Mouse (Mus musculus) stomach, postnatal 0 days (tissue): ENCODE data around the gene Slc25a12. TPM values are rescaled to one million over a fixed set of nuclear protein-coding genes. Genes with fewer than 3 reads are reported as not detected.

Experiments
- ATAC-seq: fragments of 200-750 bp; cut with Nextera tagmentation; 2 replicates; pipeline ENCODE4 v1.8.0; 2017; ENCODE audit not compliant: low FRiP score, low TSS enrichment
- DNase-seq: peaks from one replicate; pipeline ENCODE4 v3.0.0-alpha.2; 2016; ENCODE audit warnings: low spot score
- H3K27ac ChIP-seq: fragments of 300-500 bp; sonication (generic); replicated peaks from 2 replicates; pipeline ENCODE4 v1.5.1; 2014; ENCODE audit warnings: mild to moderate bottlenecking, control low read depth
- H3K27me3 ChIP-seq: fragments of 300-500 bp; sonication (generic); 2 replicates; pipeline ENCODE4 v1.6.1; 2014; ENCODE audit warnings: low read length; ENCODE audit not compliant: control insufficient read depth, insufficient read depth
- H3K36me3 ChIP-seq: fragments of 300-500 bp; sonication (generic); 2 replicates; pipeline ENCODE4 v1.6.1; 2014; ENCODE audit warnings: low read length, mixed read lengths; ENCODE audit not compliant: control insufficient read depth, insufficient read depth
- H3K4me1 ChIP-seq: fragments of 300-500 bp; sonication (generic); replicated peaks from 2 replicates; pipeline ENCODE4 v1.6.1; 2014; ENCODE audit warnings: antibody characterized with exemption; ENCODE audit not compliant: control insufficient read depth, insufficient read depth
- H3K4me2 ChIP-seq: fragments of 300-500 bp; sonication (generic); replicated peaks from 2 replicates; pipeline ENCODE4 v1.6.1; 2014; ENCODE audit warnings: low read depth, mild to moderate bottlenecking, control low read depth, moderate library complexity
- H3K4me3 ChIP-seq: fragments of 300-500 bp; sonication (generic); 2 replicates; pipeline ENCODE4 v1.5.1; 2014; ENCODE audit warnings: low read depth, low read length, control low read depth
- H3K9ac ChIP-seq: fragments of 300-500 bp; sonication (generic); 2 replicates; pipeline ENCODE4 v1.6.1; 2014; ENCODE audit warnings: mild to moderate bottlenecking, low read length, control low read depth, mixed read lengths
- H3K9me3 ChIP-seq: fragments of 300-500 bp; sonication (generic); 2 replicates; pipeline ENCODE4 v1.6.1; 2016; ENCODE audit warnings: low read length; ENCODE audit not compliant: control insufficient read depth
- CTCF ChIP-seq: IDR thresholded peaks from 2 replicates; pipeline ENCODE4 v1.5.1; 2016; ENCODE audit warnings: antibody characterized with exemption, low read depth, mild to moderate bottlenecking, moderate library complexity
- EP300 ChIP-seq: optimal IDR thresholded peaks from 2 replicates; pipeline ENCODE3; 2016; ENCODE audit warnings: antibody characterized with exemption
- WGBS: fragments of 180-500 bp; shearing (Covaris S2); extraction: QIAGEN DNeasy Blood & Tissue Kit; methylation state at CpG from one replicate; pipeline ENCODE4 v1.1.7; 2014; 5-methylcytosine and 5-hydroxymethylcytosine counted together
- polyA plus RNA-seq: library from polyadenylated mRNA; unstranded; fragments of >200 nt; fragmentation: Nextera tagmentation; extraction: Ambion mirVana; gene quantifications from 2 replicates; pipeline ENCODE4 v1.2.1, GENCODE M21; 2015

The Slc25a12 gene
- polyA plus RNA-seq: 28.0 and 31.2 TPM in 2 replicates

- under 1% methylated on average over 57 of the region's 57 CpGs for WGBS
- Histone ChIP-seq H3K36me3 (no peaks in the 10 kb centered on the region), H3K9me3 (no peaks in the 10 kb centered on the region), H3K4me1 (no peaks in the 10 kb centered on the region), H3K4me3 (peak within 1 kb of the TSS; percentile 72), H3K27me3 (no peaks in the 10 kb centered on the region), H3K27ac (peak within 1 kb of the TSS; percentile 81), H3K4me2 (peak within 1 kb of the TSS; percentile 82), H3K9ac (peak within 1 kb of the TSS; percentile 76)
- peak; percentile 96 for ATAC-seq
- peak; percentile 89 for DNase-seq
- no peak for TF ChIP-seq CTCF
- no peak for TF ChIP-seq EP300
Measured at GRCm38 (mm10) chr2:71367125-71367880, at the start of gene Slc25a12. TSS of gene Slc25a12 (minus strand) at chr2:71367749.

- WGBS: 71% methylated on average over 1 of the region's 1 CpGs
- no peaks in the 10 kb centered on the region for H3K27me3 ChIP-seq
- TF ChIP-seq CTCF: no peak
- no peak for TF ChIP-seq EP300
- no peak overlapping the region for H3K4me2 ChIP-seq
- no peaks in the 10 kb centered on the region for H3K4me1 ChIP-seq
- ATAC-seq (no peak), DNase-seq (no peak)
- no peak overlapping the region for H3K4me3 ChIP-seq
- no peaks in the 10 kb centered on the region for H3K9me3 ChIP-seq
- no peak overlapping the region for H3K27ac ChIP-seq
- no peaks in the 10 kb centered on the region for H3K36me3 ChIP-seq
- H3K9ac ChIP-seq: no peak overlapping the region
Measured at GRCm38 (mm10) chr2:71405613-71406012, 38.1 kb upstream of the Slc25a12 start.

GRCm38 (mm10) chr2:71389864-71390263 lies 22.3 kb upstream of the Slc25a12 start:
- H3K27ac ChIP-seq: peak overlapping the region; percentile 88; the same call in 1 of the 2 replicates
- no peak for ATAC-seq
- WGBS: 51% methylated on average over 9 of the region's 9 CpGs

GRCm38 (mm10) chr2:71388951-71389763 lies 21.6 kb upstream of the Slc25a12 start, which contains the start of gene Hat1:
TSS of gene Hat1 (plus strand) at chr2:71388958.
- H3K4me1 ChIP-seq: no peaks in the 10 kb centered on the region
- no peaks in the 10 kb centered on the region for H3K36me3 ChIP-seq
- ATAC-seq (peak; percentile 99), DNase-seq (peak; percentile 97)
- H3K27ac ChIP-seq: peak within 1 kb of the TSS; percentile 88
- no peaks in the 10 kb centered on the region for H3K27me3 ChIP-seq
- peak within 1 kb of the TSS; percentile 86 for H3K4me3 ChIP-seq
- peak within 1 kb of the TSS; percentile 88 for H3K9ac ChIP-seq
- no peaks in the 10 kb centered on the region for H3K9me3 ChIP-seq
- TF ChIP-seq EP300: no peak
- TF ChIP-seq CTCF: no peak
- WGBS: 0% methylated on average over 51 of the region's 66 CpGs
- peak within 1 kb of the TSS; percentile 81 for H3K4me2 ChIP-seq

More at GRCm38 (mm10) chr2:71389864-71390263, 22.3 kb upstream of the Slc25a12 start:
- H3K36me3 ChIP-seq: no peaks in the 10 kb centered on the region
- no peaks in the 10 kb centered on the region for H3K4me1 ChIP-seq
- H3K9ac ChIP-seq: peak overlapping the region; percentile 88
- H3K4me2 ChIP-seq: peak overlapping the region; percentile 81
- H3K9me3 ChIP-seq: no peaks in the 10 kb centered on the region
- DNase-seq: no peak
- no peaks in the 10 kb centered on the region for H3K27me3 ChIP-seq
- H3K4me3 ChIP-seq: peak overlapping the region; percentile 86
- TF ChIP-seq CTCF (no peak), EP300 (no peak)

- no peak overlapping the region for H3K4me2 ChIP-seq
- no peak overlapping the region for H3K27ac ChIP-seq
- DNase-seq: no peak
- WGBS: 78% methylated on average over 6 of the region's 6 CpGs
- no peaks in the 10 kb centered on the region for H3K4me1 ChIP-seq
- no peak overlapping the region for H3K9ac ChIP-seq
- H3K9me3 ChIP-seq: no peaks in the 10 kb centered on the region
- no peaks in the 10 kb centered on the region for H3K36me3 ChIP-seq
- ATAC-seq: no peak
- no peaks in the 10 kb centered on the region for H3K27me3 ChIP-seq
- H3K4me3 ChIP-seq: no peak overlapping the region
- TF ChIP-seq CTCF: no peak
- TF ChIP-seq EP300: no peak
Measured at GRCm38 (mm10) chr2:71387766-71388165, 20.2 kb upstream of the Slc25a12 start.
